Mouse (Mus musculus): ENCODE results near the gene Cdc42ep3. TPM values are rescaled to one million over a fixed set of nuclear protein-coding genes. Genes with fewer than 3 reads are reported as not detected.

Cdc42ep3 gene
- total and polyA plus RNA-seq, 3 experiments, result 16.7 to 35.0 (median 30.1) TPM

GRCm38 (mm10) chr17:79350751-79351191 lies 4.1 kb downstream of the Cdc42ep3 start:
- H3K4me1 ChIP-seq (ENCODE audit: control insufficient read depth, insufficient read depth, low read length), result peaks cover 24% of the 10 kb centered on the region
- DNase-seq, result no peak
- peaks cover 2% of the 10 kb centered on the region for H3K79me2 ChIP-seq (replicated peaks; ENCODE audit: control insufficient read depth, insufficient read depth, low read length)
- peak overlapping the region; percentile 73 for H3K27ac ChIP-seq
- no peak overlapping the region; the same call in 1 of the 2 replicates for H3K9ac ChIP-seq (ENCODE audit: low read depth, low read length)
- intact Hi-C loops (cut with DNase I), result loop anchor here (1.0 to 5.0 kb wide), 3 partner anchors 167 to 217 kb away; no protein-coding TSS in a partner anchor
- peak overlapping the region; percentile 22 for H3K4me3 ChIP-seq
- H3K27me3 ChIP-seq (ENCODE audit: control insufficient read depth, insufficient read depth, low read length), result no peaks in the 10 kb centered on the region
- peaks cover 47% of the 10 kb centered on the region for H3K36me3 ChIP-seq (ENCODE audit: control insufficient read depth, insufficient read depth, low read length)
- 29% methylated on average over 11 of the region's 11 CpGs for WGBS
- no peak for TF ChIP-seq POLR2A (IDR thresholded peaks at IDR 0.05; ENCODE audit: insufficient read depth, low read depth, low read length)
- TF ChIP-seq CTCF (IDR thresholded peaks at IDR 0.05), result no peak
- TF ChIP-seq EP300 (IDR thresholded peaks at IDR 0.05; ENCODE audit: insufficient read depth, low read depth, low read length), result no peak

GRCm38 (mm10) chr17:79349371-79349770 lies 5.5 kb downstream of the Cdc42ep3 start:
- no peak overlapping the region for H3K4me3 ChIP-seq
- peaks cover 25% of the 10 kb centered on the region for H3K4me1 ChIP-seq (ENCODE audit: control insufficient read depth, insufficient read depth, low read length)
- peaks cover 54% of the 10 kb centered on the region for H3K36me3 ChIP-seq (ENCODE audit: control insufficient read depth, insufficient read depth, low read length)
- WGBS, result 49% methylated on average over 4 of the region's 4 CpGs
- intact Hi-C loops (cut with DNase I), result no loop called here
- H3K9ac ChIP-seq (ENCODE audit: low read depth, low read length), result no peak overlapping the region
- TF ChIP-seq CTCF (IDR thresholded peaks at IDR 0.05) (no peak), EP300 (IDR thresholded peaks at IDR 0.05; ENCODE audit: insufficient read depth, low read depth, low read length) (no peak)
- H3K27ac ChIP-seq, result peak overlapping the region; percentile 73
- no peaks in the 10 kb centered on the region for H3K27me3 ChIP-seq (ENCODE audit: control insufficient read depth, insufficient read depth, low read length)
- no peak for DNase-seq
- H3K79me2 ChIP-seq (replicated peaks; ENCODE audit: control insufficient read depth, insufficient read depth, low read length), result peaks cover 2% of the 10 kb centered on the region

GRCm38 (mm10) chr17:79347920-79348589 lies 6.8 kb downstream of the Cdc42ep3 start:
- peaks cover 30% of the 10 kb centered on the region for H3K4me1 ChIP-seq (ENCODE audit: control insufficient read depth, insufficient read depth, low read length)
- peaks cover 67% of the 10 kb centered on the region for H3K36me3 ChIP-seq (ENCODE audit: control insufficient read depth, insufficient read depth, low read length)

GRCm38 (mm10) chr17:79347291-79347690 lies 7.6 kb downstream of the Cdc42ep3 start:
- Histone ChIP-seq H3K9ac (ENCODE audit: low read depth, low read length) (no peak overlapping the region), H3K36me3 (ENCODE audit: control insufficient read depth, insufficient read depth, low read length) (peaks cover 71% of the 10 kb centered on the region), H3K79me2 (replicated peaks; ENCODE audit: control insufficient read depth, insufficient read depth, low read length) (no peaks in the 10 kb centered on the region; the same call in 1 of the 2 replicates), H3K27me3 (ENCODE audit: control insufficient read depth, insufficient read depth, low read length) (no peaks in the 10 kb centered on the region), H3K4me1 (ENCODE audit: control insufficient read depth, insufficient read depth, low read length) (peaks cover 35% of the 10 kb centered on the region), H3K4me3 (no peak overlapping the region), H3K27ac (no peak overlapping the region)
- 54% methylated on average over 4 of the region's 4 CpGs for WGBS
- intact Hi-C loops (cut with DNase I), result no loop called here
- DNase-seq, result no peak
- no peak for TF ChIP-seq CTCF (IDR thresholded peaks at IDR 0.05)
- TF ChIP-seq POLR2A (IDR thresholded peaks at IDR 0.05; ENCODE audit: insufficient read depth, low read depth, low read length), result no peak
- TF ChIP-seq EP300 (IDR thresholded peaks at IDR 0.05; ENCODE audit: insufficient read depth, low read depth, low read length), result no peak

More at GRCm38 (mm10) chr17:79347920-79348589, 6.8 kb downstream of the Cdc42ep3 start:
- intact Hi-C loops (cut with DNase I), result no loop called here
- no peaks in the 10 kb centered on the region; the same call in none of the 2 replicates for H3K79me2 ChIP-seq (replicated peaks; ENCODE audit: control insufficient read depth, insufficient read depth, low read length)
- H3K27ac ChIP-seq, result peak overlapping the region; percentile 1
- no peak overlapping the region for H3K9ac ChIP-seq (ENCODE audit: low read depth, low read length)
- no peak for DNase-seq
- 34% methylated on average over 7 of the region's 7 CpGs for WGBS
- no peaks in the 10 kb centered on the region for H3K27me3 ChIP-seq (ENCODE audit: control insufficient read depth, insufficient read depth, low read length)
- no peak overlapping the region for H3K4me3 ChIP-seq
- no peak for TF ChIP-seq CTCF (IDR thresholded peaks at IDR 0.05)
- no peak for TF ChIP-seq POLR2A (IDR thresholded peaks at IDR 0.05; ENCODE audit: insufficient read depth, low read depth, low read length)
- TF ChIP-seq EP300 (IDR thresholded peaks at IDR 0.05; ENCODE audit: insufficient read depth, low read depth, low read length), result no peak

- H3K79me2 ChIP-seq (replicated peaks; ENCODE audit: control insufficient read depth, insufficient read depth, low read length), result peaks cover under 1% of the 10 kb centered on the region
- intact Hi-C loops (cut with DNase I), result no loop called here
- TF ChIP-seq EP300 (IDR thresholded peaks at IDR 0.05; ENCODE audit: insufficient read depth, low read depth, low read length) (peak; percentile 70; the same call in 1 of the 2 replicates), POLR2A (IDR thresholded peaks at IDR 0.05; ENCODE audit: insufficient read depth, low read depth, low read length) (peak; percentile 33; the same call in 1 of the 2 replicates), CTCF (IDR thresholded peaks at IDR 0.05) (no peak)
- H3K9ac ChIP-seq (ENCODE audit: low read depth, low read length), result no peak overlapping the region
- peak overlapping the region; percentile 24 for H3K4me3 ChIP-seq
- H3K27ac ChIP-seq, result peak overlapping the region; percentile 79
- H3K36me3 ChIP-seq (ENCODE audit: control insufficient read depth, insufficient read depth, low read length), result peaks cover 69% of the 10 kb centered on the region
- DNase-seq, result no peak
- H3K4me1 ChIP-seq (ENCODE audit: control insufficient read depth, insufficient read depth, low read length), result peaks cover 38% of the 10 kb centered on the region
- 51% methylated on average over 25 of the region's 25 CpGs for WGBS
- H3K27me3 ChIP-seq (ENCODE audit: control insufficient read depth, insufficient read depth, low read length), result no peaks in the 10 kb centered on the region
These were observed 9.7 kb downstream of the Cdc42ep3 start for GRCm38 (mm10) chr17:79345001-79345709.
